Mouse (Mus musculus) bone marrow, adult 2 months (tissue): ENCODE data around the gene Dpyd.

ENCODE experiments used
- CTCF ChIP-seq: fragments of 200-500 bp; IDR thresholded peaks from 2 replicates; pipeline ENCODE4 v1.5.1; 2011; ENCODE audit warnings: low read length, control low read depth; ENCODE audit not compliant: control insufficient read depth, insufficient read depth
- POLR2A ChIP-seq: fragments of 200-500 bp; IDR thresholded peaks from 2 replicates; pipeline ENCODE4 v1.6.1; 2011; ENCODE audit warnings: low read depth, mild to moderate bottlenecking, control low read depth, low read length, borderline replicate concordance; ENCODE audit not compliant: control insufficient read depth

GRCm38 (mm10) chr3:119168661-119169060 is 606.7 kb downstream of the Dpyd start:
- no peak for TF ChIP-seq POLR2A
- TF ChIP-seq CTCF = no peak
